Comparison of ENCODE assay signal across 13 mouse cellular contexts in genomic region chr1:178675542-178676252, GRCm38 (mm10).
DNase-seq lines count a peak whose midpoint lies in the region; ATAC-seq and TF ChIP-seq lines count a peak whose summit lies in the region.
"Had no signal": no experiment of that assay in that cellular context is flagged by ENCODE, and none has a peak within 500 bp of the region (broad histone marks: within the 10 kb centered on the region; RNA-seq: fewer than 3 reads in every experiment).

No protein-coding gene starts in this region.

- H3K27ac ChIP-seq in heart, embryonic 11.5 days (ENCODE audit: low read depth, low read length), result 0 out of 2 replicates have a peak overlapping the region, but pooled peaks have one; percentile 38
- no peak overlapping the region for H3K27ac ChIP-seq in midbrain, embryonic 13.5 days
- H3K27ac ChIP-seq: embryonic facial prominence, embryonic 15.5 days; hindbrain, postnatal 0 days had no signal

- H3K36me3 ChIP-seq in heart, embryonic 11.5 days (ENCODE audit: control insufficient read depth, insufficient read depth, low read length), result peaks cover 6% of the 10 kb centered on the region; the same call in 1 of the 2 replicates
- no peaks in the 10 kb centered on the region for H3K36me3 ChIP-seq in midbrain, embryonic 13.5 days
- H3K36me3 ChIP-seq: embryonic facial prominence, embryonic 15.5 days had no signal

- DNase-seq in cerebellum, adult 18-20 months, result peak; percentile 43 to 60
- DNase-seq in cerebellum, adult 11 months, result no peak
- DNase-seq in lung, postnatal 14 days, result peak; percentile 24
- no peak for DNase-seq in lung, adult 2 months
- no peak for DNase-seq in retina, embryonic 14.5 days (ENCODE audit: low spot score)
- DNase-seq: gastrocnemius, postnatal 10 days; lung, embryonic 14.5 days; retina, postnatal 1 day had no signal

- no peaks in the 10 kb centered on the region for H3K4me1 ChIP-seq in lung, adult 2 months (ENCODE audit: control insufficient read depth, insufficient read depth, low read length)
- peaks cover 50% of the 10 kb centered on the region for H3K4me1 ChIP-seq in heart, embryonic 11.5 days (ENCODE audit: control insufficient read depth, insufficient read depth, low read length)
- peaks cover 22% of the 10 kb centered on the region for H3K4me1 ChIP-seq in midbrain, embryonic 13.5 days (replicated peaks)

- no peak for TF ChIP-seq CTCF in lung, adult 2 months (IDR thresholded peaks at IDR 0.05; ENCODE audit: insufficient read depth, low read length)

- H3K27me3 ChIP-seq in heart, embryonic 11.5 days (ENCODE audit: control insufficient read depth, insufficient read depth, low read length), result no peaks in the 10 kb centered on the region
- no peaks in the 10 kb centered on the region for H3K27me3 ChIP-seq in midbrain, embryonic 13.5 days
- H3K27me3 ChIP-seq: embryonic facial prominence, embryonic 15.5 days had no signal

- WGBS in lung, adult 2 months, result 48% methylated on average over 3 of the region's 3 CpGs
- WGBS in heart, embryonic 11.5 days (ENCODE audit: insufficient replicate concordance), result 65% methylated on average over 3 of the region's 3 CpGs
- 95% methylated on average over 3 of the region's 3 CpGs for WGBS in midbrain, embryonic 13.5 days

- no peak overlapping the region for H3K4me3 ChIP-seq in lung, adult 2 months (replicated peaks; ENCODE audit: extremely low read depth, low read depth, low read length)
- H3K4me3 ChIP-seq in heart, embryonic 11.5 days (ENCODE audit: low read depth, low read length), result no peak overlapping the region
- no peak overlapping the region for H3K4me3 ChIP-seq in midbrain, embryonic 13.5 days (replicated peaks)
- H3K4me3 ChIP-seq: embryonic facial prominence, embryonic 15.5 days had no signal

- H3K9ac ChIP-seq in heart, embryonic 11.5 days (ENCODE audit: low read depth, low read length), result no peak overlapping the region
- no peak overlapping the region for H3K9ac ChIP-seq in midbrain, embryonic 13.5 days (replicated peaks)
- H3K9ac ChIP-seq: embryonic facial prominence, embryonic 15.5 days; lung, embryonic 14.5 days had no signal

- H3K4me2 ChIP-seq in heart, embryonic 11.5 days, result no peak overlapping the region
- no peak overlapping the region for H3K4me2 ChIP-seq in midbrain, embryonic 13.5 days (replicated peaks)
- H3K4me2 ChIP-seq: embryonic facial prominence, embryonic 15.5 days; lung, embryonic 14.5 days had no signal

- no peaks in the 10 kb centered on the region for H3K9me3 ChIP-seq in heart, embryonic 11.5 days (replicated peaks; ENCODE audit: control insufficient read depth, low read length)
- H3K9me3 ChIP-seq in midbrain, embryonic 13.5 days, result no peaks in the 10 kb centered on the region
- H3K9me3 ChIP-seq: embryonic facial prominence, embryonic 15.5 days had no signal

- TF ChIP-seq POLR2A in lung, adult 2 months (IDR thresholded peaks at IDR 0.05; ENCODE audit: borderline replicate concordance, extremely low read depth, low read depth, low read length), result no peak

- no peak for ATAC-seq in heart, embryonic 11.5 days (replicated peaks; ENCODE audit: insufficient number of reproducible peaks, low FRiP score, low TSS enrichment)
- ATAC-seq in megakaryocyte progenitor cell, adult 5-6 weeks (replicated peaks; ENCODE audit: poor library complexity), result peak; percentile 75
- ATAC-seq in midbrain, embryonic 13.5 days, result no peak
- ATAC-seq: hindbrain, postnatal 0 days had no signal

Comparison
In these comparisons a context has a peak if more than half of its experiments do, and no peak if none do; other contexts are left out.
1. DNase-seq: peak in cerebellum, adult 18-20 months (2 of 2) and lung, postnatal 14 days (single experiment); none in cerebellum, adult 11 months (single experiment), lung, adult 2 months (single experiment) and retina, embryonic 14.5 days (single experiment).